Mouse (Mus musculus) cerebellum, adult (tissue): ENCODE measurements at regions not wholly inside any gene's neighbourhood (a gene's known extent, or its start where the extent isn't known, plus 50 kb on each side); places are given as distances from the start of the nearest gene placed in this dataset.

Experiments used
- ATAC-seq: cut with Nextera tagmentation; 2 replicates; pipeline ENCODE4 v1.9.2; 2017; ENCODE audit warnings: mild to moderate bottlenecking, moderate library complexity, mixed read lengths; ENCODE audit not compliant: insufficient number of reproducible peaks, low FRiP score, low TSS enrichment

DNA sequence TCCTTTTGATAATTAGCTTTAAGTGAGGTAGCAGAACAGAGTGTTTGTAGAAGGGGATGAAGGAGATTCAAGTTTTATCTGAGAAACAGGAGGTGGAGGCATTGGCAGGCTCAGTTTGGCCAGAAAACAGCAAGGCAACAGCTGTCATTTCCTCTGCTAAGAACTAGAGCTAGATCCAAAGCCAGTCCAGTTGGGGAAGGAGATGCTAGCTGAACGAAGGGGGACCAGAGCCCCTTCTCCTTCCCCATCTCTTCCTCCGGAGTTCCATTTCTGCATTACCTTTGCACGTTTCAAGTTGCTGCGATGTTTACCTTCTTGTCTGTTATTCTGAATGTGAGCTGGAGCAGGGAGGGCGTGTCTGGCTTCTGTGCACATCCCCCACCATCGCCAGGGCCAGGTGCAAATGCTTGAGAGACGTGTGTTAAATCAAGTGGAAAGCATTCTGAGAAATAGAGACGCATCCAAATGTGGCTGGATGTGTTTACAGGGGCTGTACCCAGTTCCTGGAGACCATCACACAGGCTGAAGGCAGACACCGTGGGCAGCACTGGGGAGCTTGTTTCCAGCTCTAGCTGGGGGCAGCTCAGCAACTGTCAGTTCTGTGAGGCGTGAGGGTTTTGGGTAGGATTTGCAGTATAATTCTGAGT is 111.4 kb upstream of the Ufm1 start:
- no peak for ATAC-seq

GRCm38 (mm10) chr3:53969000-53969641 is 105.5 kb upstream of the Ufm1 start:
- ATAC-seq, result no peak

- no peak for ATAC-seq
Observed at GRCm38 (mm10) chr3:53965142-53965541, 101.5 kb upstream of the Ufm1 start.

GRCm38 (mm10) chr3:53953801-53954200 is 90.2 kb upstream of the Ufm1 start:
- ATAC-seq, result no peak

DNA sequence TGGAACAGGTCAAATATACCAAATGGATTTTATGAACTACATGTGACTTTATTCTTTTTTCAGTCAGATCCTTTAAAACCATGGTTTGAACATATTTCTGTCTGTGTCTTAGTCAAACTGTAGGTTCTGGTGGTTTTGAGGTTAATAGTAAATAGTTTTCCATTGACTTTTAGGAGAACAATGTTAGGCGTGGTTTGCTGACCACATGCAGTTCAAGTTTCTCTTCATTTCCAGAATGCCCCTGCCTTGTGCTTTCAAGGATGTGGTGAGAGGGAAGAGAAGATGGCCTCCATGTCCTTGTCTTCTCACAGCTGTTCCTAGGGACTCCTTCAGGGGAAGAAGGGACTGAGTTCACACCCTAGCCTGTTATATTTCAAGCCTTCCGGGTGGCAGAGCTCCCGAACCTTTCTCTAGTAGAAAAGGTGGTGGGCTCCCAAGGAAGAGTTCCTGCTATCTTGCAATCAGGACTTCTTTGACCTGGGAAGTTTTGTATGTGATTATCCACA is 76.1 kb upstream of the Ufm1 start:
- no peak for ATAC-seq

GRCm38 (mm10) chr3:53931745-53932144 is 68.1 kb upstream of the Ufm1 start:
- ATAC-seq, result no peak

DNA sequence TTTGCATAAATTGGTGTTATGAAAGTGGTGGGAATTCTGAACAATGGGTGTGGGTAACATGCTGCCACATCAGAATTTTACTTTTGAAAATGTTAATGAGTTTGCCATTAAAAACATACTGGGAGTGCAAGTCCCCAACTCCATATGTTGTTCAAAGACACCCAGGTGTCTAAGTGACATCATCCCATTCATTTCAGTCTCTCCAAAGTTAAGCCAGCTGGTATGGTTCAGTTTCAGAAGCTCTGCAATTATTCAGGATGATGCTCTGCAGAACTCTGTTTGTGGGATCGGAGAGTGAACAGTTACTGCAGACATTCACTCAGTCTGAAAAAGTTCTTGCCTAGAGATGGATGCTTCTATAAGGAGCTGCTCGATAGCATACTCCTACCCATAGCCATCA is 56.3 kb upstream of the Ufm1 start:
- no peak for ATAC-seq

DNA sequence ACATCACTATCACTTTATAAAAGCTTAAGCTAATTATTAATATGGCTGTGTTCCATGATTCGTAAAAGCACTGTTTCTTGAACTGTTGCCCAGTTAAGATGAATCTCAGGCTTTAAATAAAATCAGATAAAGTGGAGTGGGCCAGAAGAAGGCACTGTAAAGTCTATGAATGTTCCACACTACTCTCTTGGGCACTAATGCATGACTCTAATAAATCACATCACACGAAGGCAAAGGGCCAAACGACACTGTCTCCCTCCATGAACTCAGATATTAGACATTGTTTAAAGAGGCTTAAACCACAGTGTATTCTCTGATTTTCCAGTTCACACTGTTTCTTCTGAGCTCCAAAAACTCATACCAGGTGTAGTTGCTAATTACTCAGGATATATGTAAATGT is 55.9 kb upstream of the Ufm1 start:
- no peak for ATAC-seq

DNA sequence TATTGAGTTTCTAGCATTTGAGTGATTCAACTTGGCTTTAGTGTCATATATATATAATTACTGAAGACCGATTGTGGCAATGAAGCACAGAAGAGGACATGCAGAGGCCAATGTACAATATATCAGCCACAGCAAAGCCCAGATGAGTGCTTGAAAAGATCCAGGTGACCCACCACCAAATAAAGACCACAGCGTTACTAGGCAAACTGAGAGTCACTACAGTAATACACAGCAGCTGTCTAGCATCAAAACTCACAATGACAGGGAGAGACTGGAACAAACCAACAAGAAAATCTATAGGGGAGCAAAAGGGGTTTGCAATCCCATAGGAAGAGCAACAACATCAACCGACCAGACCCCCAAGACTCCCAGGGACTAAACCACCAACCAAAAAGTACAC is 54.3 kb upstream of the Ufm1 start:
- no peak for ATAC-seq

DNA sequence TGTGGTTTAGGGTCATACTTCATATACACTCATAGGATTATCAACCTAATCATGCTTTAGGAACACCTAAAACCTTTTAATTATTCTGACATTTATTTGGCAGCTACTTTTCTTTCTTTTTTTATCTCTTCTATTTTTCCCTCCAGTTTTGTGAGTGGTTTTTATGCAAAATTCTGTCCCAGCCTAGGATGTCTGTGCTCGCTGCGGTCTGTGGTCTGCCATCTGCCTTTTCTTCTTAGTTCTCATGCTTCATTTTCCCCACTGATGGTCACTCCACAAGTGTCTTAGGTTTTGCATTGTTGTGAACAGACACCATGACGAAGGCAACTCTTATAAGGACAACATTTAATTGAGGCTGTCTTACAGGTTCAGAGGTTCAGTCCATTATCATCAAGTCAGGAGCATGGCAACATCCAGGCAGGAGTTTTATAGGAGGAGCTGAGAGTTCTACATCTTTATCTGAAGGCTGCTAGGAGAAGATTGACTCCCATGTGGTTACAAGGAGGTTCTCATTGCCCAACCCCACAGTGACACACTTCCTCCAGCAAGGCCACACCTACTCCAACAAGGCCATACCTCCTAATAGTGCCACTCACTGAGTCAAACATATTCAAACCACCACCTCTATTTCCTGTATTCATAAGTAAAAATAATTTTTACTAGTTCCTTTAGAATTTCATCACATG is 50.5 kb upstream of the Ufm1 start:
- no peak for ATAC-seq
